Mouse (Mus musculus) liver, postnatal 0 days (tissue): ENCODE measurements around the gene Galnt14. TPM values are rescaled to one million over a fixed set of nuclear protein-coding genes. Genes with fewer than 3 reads are reported as not detected.

Experiments
- ATAC-seq: fragments of 200-750 bp; cut with Nextera tagmentation; 2 replicates; pipeline ENCODE4 v1.8.0; 2017; ENCODE audit warnings: mild to moderate bottlenecking, moderate library complexity
- DNase-seq: peaks from one replicate; pipeline ENCODE4 v3.0.0-alpha.2; 2016
- H3K27ac ChIP-seq: fragments of 300-500 bp; sonication (generic); 2 replicates; pipeline ENCODE4 v1.5.1; 2014; ENCODE audit warnings: antibody characterized with exemption, moderate library complexity, mild to moderate bottlenecking, low read depth
- H3K27me3 ChIP-seq: fragments of 300-500 bp; sonication (generic); 2 replicates; pipeline ENCODE4 v1.6.1; 2014; ENCODE audit warnings: low read length, control low read depth, mixed read lengths; ENCODE audit not compliant: insufficient read depth
- H3K36me3 ChIP-seq: fragments of 300-500 bp; sonication (generic); replicated peaks from 2 replicates; pipeline ENCODE4 v1.6.1; 2014; ENCODE audit warnings: mild to moderate bottlenecking, control low read depth, low read length, moderate library complexity, mixed read lengths; ENCODE audit not compliant: insufficient read depth
- H3K4me1 ChIP-seq: fragments of 300-500 bp; sonication (generic); 2 replicates; pipeline ENCODE4 v1.6.1; 2014; ENCODE audit warnings: antibody characterized with exemption, mild to moderate bottlenecking, control low read depth; ENCODE audit not compliant: insufficient read depth
- H3K4me2 ChIP-seq: fragments of 300-500 bp; sonication (generic); 2 replicates; pipeline ENCODE4 v1.6.1; 2014; ENCODE audit warnings: low read depth, mild to moderate bottlenecking, low read length, moderate library complexity, mixed read lengths
- H3K4me3 ChIP-seq: fragments of 300-500 bp; sonication (generic); 2 replicates; pipeline ENCODE4 v1.5.1; 2014; ENCODE audit warnings: low read depth, low read length
- H3K9ac ChIP-seq: fragments of 300-500 bp; sonication (generic); replicated peaks from 2 replicates; pipeline ENCODE4 v1.6.1; 2014; ENCODE audit warnings: mild to moderate bottlenecking, moderate library complexity
- H3K9me3 ChIP-seq: fragments of 300-500 bp; sonication (generic); 2 replicates; pipeline ENCODE4 v1.6.1; 2016; ENCODE audit warnings: mild to moderate bottlenecking, control low read depth, low read length, mixed read lengths
- CTCF ChIP-seq: sonication (generic); IDR thresholded peaks from 2 replicates; pipeline ENCODE4 v1.5.1; 2016; ENCODE audit warnings: antibody characterized with exemption, low read depth
- EP300 ChIP-seq: IDR thresholded peaks from 2 replicates; pipeline ENCODE4 v1.6.1; 2016; ENCODE audit warnings: antibody characterized with exemption, low read depth, mild to moderate bottlenecking
- WGBS: fragments of 180-500 bp; shearing (Covaris S2); extraction: QIAGEN DNeasy Blood & Tissue Kit; methylation state at CpG from one replicate; pipeline ENCODE4 v1.1.7; 2014; ENCODE audit not compliant: insufficient replicate concordance; 5-methylcytosine and 5-hydroxymethylcytosine counted together
- polyA plus RNA-seq: library from polyadenylated mRNA; unstranded; fragments of >200 nt; fragmentation: Nextera tagmentation; extraction: Ambion mirVana; gene quantifications from 2 replicates; pipeline ENCODE4 v1.2.1, GENCODE M21; 2015

Gene Galnt14
- polyA plus RNA-seq, 1 experiment from 2014 or later, result 0.08 TPM

- no peak for ATAC-seq
- Histone ChIP-seq H3K4me3 (no peak overlapping the region), H3K9me3 (no peaks in the 10 kb centered on the region), H3K4me2 (no peak overlapping the region), H3K9ac (no peak overlapping the region), H3K27me3 (no peaks in the 10 kb centered on the region), H3K36me3 (no peaks in the 10 kb centered on the region), H3K27ac (no peak overlapping the region), H3K4me1 (no peaks in the 10 kb centered on the region)
- TF ChIP-seq CTCF (no peak), EP300 (no peak)
- 63% methylated on average over 11 of the region's 11 CpGs for WGBS
- DNase-seq, result no peak
Measured at GRCm38 (mm10) chr17:73477096-73478076, 232.9 kb downstream of the Galnt14 start.

- DNase-seq (no peak), ATAC-seq (no peak)
- no peaks in the 10 kb centered on the region for H3K36me3 ChIP-seq
- H3K27me3 ChIP-seq, result no peaks in the 10 kb centered on the region
- H3K9ac ChIP-seq, result no peak overlapping the region
- H3K4me2 ChIP-seq, result no peak overlapping the region
- H3K4me1 ChIP-seq, result no peaks in the 10 kb centered on the region
- H3K27ac ChIP-seq, result no peak overlapping the region
- H3K4me3 ChIP-seq, result no peak overlapping the region
- 45% methylated on average over 7 of the region's 7 CpGs for WGBS
- no peaks in the 10 kb centered on the region for H3K9me3 ChIP-seq
- no peak for TF ChIP-seq EP300
- no peak for TF ChIP-seq CTCF
Measured at GRCm38 (mm10) chr17:73474371-73474770, 235.9 kb downstream of the Galnt14 start.

GRCm38 (mm10) chr17:73473012-73473411 lies 237.2 kb downstream of the Galnt14 start:
- no peak overlapping the region for H3K4me2 ChIP-seq
- no peak for ATAC-seq
- WGBS, result 53% methylated on average over 3 of the region's 3 CpGs
- no peak overlapping the region for H3K4me3 ChIP-seq
- DNase-seq, result no peak
- no peaks in the 10 kb centered on the region for H3K36me3 ChIP-seq
- H3K27me3 ChIP-seq, result no peaks in the 10 kb centered on the region
- H3K9me3 ChIP-seq, result no peaks in the 10 kb centered on the region
- no peak overlapping the region for H3K27ac ChIP-seq
- H3K9ac ChIP-seq, result no peak overlapping the region
- H3K4me1 ChIP-seq, result no peaks in the 10 kb centered on the region
- no peak for TF ChIP-seq EP300
- no peak for TF ChIP-seq CTCF

GRCm38 (mm10) chr17:73460874-73461273 lies 249.4 kb downstream of the Galnt14 start:
- TF ChIP-seq CTCF (no peak), EP300 (no peak)
- Histone ChIP-seq H3K9ac (no peak overlapping the region), H3K9me3 (no peaks in the 10 kb centered on the region), H3K36me3 (no peaks in the 10 kb centered on the region), H3K27ac (no peak overlapping the region), H3K4me1 (no peaks in the 10 kb centered on the region), H3K27me3 (no peaks in the 10 kb centered on the region), H3K4me3 (no peak overlapping the region), H3K4me2 (no peak overlapping the region)
- DNase-seq (no peak), ATAC-seq (no peak)
- WGBS, result 80% methylated on average over 4 of the region's 4 CpGs

- no peaks in the 10 kb centered on the region for H3K27me3 ChIP-seq
- TF ChIP-seq CTCF (no peak), EP300 (no peak)
- H3K36me3 ChIP-seq, result no peaks in the 10 kb centered on the region
- ATAC-seq (no peak), DNase-seq (no peak)
- H3K27ac ChIP-seq, result no peak overlapping the region
- H3K4me3 ChIP-seq, result no peak overlapping the region
- H3K4me1 ChIP-seq, result no peaks in the 10 kb centered on the region
- 66% methylated on average over 4 of the region's 4 CpGs for WGBS
- H3K9me3 ChIP-seq, result no peaks in the 10 kb centered on the region
- H3K4me2 ChIP-seq, result no peak overlapping the region
- H3K9ac ChIP-seq, result no peak overlapping the region
Measured at GRCm38 (mm10) chr17:73458741-73459140, 251.5 kb downstream of the Galnt14 start.

- no peak overlapping the region for H3K4me2 ChIP-seq
- no peak overlapping the region for H3K4me3 ChIP-seq
- no peaks in the 10 kb centered on the region for H3K9me3 ChIP-seq
- WGBS, result 53% methylated on average over 2 of the region's 2 CpGs
- no peaks in the 10 kb centered on the region for H3K4me1 ChIP-seq
- no peaks in the 10 kb centered on the region for H3K36me3 ChIP-seq
- no peak for TF ChIP-seq EP300
- H3K27ac ChIP-seq, result no peak overlapping the region
- ATAC-seq (no peak), DNase-seq (no peak)
- no peaks in the 10 kb centered on the region for H3K27me3 ChIP-seq
- no peak overlapping the region for H3K9ac ChIP-seq
Measured at GRCm38 (mm10) chr17:73456551-73456950, 253.7 kb downstream of the Galnt14 start.
